Mouse (Mus musculus): ENCODE results near the gene Gm10277. TPM values are rescaled to one million over a fixed set of nuclear protein-coding genes. Genes with fewer than 3 reads are reported as not detected.

The Gm10277 gene
- polyA plus RNA-seq, 1 experiment from 2014 or later: 0.89 TPM

DNA sequence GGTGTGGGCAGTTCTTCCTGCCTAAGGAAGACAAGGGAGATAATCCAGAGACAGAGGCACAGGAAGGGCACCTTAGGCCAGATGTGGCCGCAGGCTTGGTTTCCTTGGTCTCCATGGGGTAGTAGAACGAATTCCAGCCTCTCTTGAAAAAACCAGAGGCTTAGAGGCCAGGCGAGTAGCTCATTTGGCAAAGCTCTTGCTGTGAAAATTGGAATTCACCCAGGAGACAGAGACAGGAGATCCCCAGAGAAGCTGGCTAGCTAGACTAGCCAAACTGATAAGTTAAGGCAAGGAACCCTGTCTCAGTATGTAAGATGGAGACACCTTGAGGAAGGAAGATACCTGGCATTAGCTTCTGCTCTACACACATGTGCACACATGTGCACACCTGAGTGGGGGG, 38.8 kb upstream of the Gm10277 start:
- no peak overlapping the region for H3K4me3 ChIP-seq (ENCODE audit: low read length)
- H3K27ac ChIP-seq (ENCODE audit: low read length): no peak overlapping the region
- ATAC-seq: no peak
- H3K36me3 ChIP-seq (ENCODE audit: control insufficient read depth, insufficient read depth, low read length): peaks cover 24% of the 10 kb centered on the region
- no peaks in the 10 kb centered on the region for H3K27me3 ChIP-seq (replicated peaks; ENCODE audit: control insufficient read depth, insufficient read depth, low read length)
- H3K4me2 ChIP-seq (ENCODE audit: low read depth, low read length): no peak overlapping the region
- WGBS: 49% methylated on average over 3 of the region's 3 CpGs
- no peaks in the 10 kb centered on the region for H3K9me3 ChIP-seq (ENCODE audit: control insufficient read depth, low read length)
- H3K4me1 ChIP-seq (ENCODE audit: control insufficient read depth, insufficient read depth, low read length): peaks cover 4% of the 10 kb centered on the region; the same call in 1 of the 2 replicates
- no peak overlapping the region for H3K9ac ChIP-seq (ENCODE audit: low read depth, low read length)

DNA sequence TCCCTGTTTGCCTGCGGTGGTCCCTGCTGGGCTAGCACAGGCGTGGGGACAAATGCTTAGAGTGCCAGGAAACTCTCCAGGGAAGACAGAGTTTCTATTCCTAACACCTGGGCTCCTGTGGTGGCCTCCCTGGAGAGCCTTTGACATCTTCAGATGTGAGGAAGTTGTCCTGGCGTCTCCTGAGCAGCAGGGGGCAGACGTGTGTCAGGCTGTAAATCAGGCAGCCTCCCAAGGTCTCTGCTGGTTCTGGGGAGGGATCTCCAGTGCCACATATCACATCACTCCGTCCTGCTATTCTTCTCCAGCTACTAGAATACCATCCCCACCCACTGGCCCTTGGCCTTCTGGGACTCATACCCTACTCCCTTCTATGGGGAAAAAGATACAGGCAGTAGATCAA, 38.3 kb upstream of the Gm10277 start:
- WGBS: 7% methylated on average over 5 of the region's 5 CpGs
- ATAC-seq: no peak
- H3K36me3 ChIP-seq (ENCODE audit: control insufficient read depth, insufficient read depth, low read length): peaks cover 24% of the 10 kb centered on the region

DNA sequence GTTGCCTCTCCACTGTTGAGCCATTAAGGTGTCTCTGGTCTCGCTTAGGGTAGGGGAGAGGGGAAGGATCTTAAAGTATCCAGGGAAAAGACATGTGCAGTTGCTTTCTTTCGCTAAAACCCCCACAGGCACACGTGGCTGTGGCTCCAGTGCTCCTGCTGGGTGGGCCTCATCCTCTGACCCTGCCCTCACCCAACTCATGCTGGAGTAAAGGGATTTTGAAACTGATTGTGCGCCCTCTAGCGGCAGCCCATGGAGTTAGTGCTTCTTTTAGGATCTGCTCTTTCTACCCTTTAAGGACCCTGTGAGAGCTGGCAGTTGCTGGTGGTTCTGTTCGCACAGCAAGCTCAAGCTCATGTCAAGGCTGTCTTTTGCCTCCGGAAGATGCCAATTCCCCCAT, 35.2 kb upstream of the Gm10277 start:
- no peak for ATAC-seq
- no peak overlapping the region for H3K27ac ChIP-seq (ENCODE audit: low read length)
- no peak overlapping the region for H3K4me3 ChIP-seq (ENCODE audit: low read length)
- H3K36me3 ChIP-seq (ENCODE audit: control insufficient read depth, insufficient read depth, low read length): peaks cover 22% of the 10 kb centered on the region
- no peaks in the 10 kb centered on the region for H3K9me3 ChIP-seq (ENCODE audit: control insufficient read depth, low read length)
- 22% methylated on average over 7 of the region's 7 CpGs for WGBS
- no peak overlapping the region for H3K4me2 ChIP-seq (ENCODE audit: low read depth, low read length)
- H3K9ac ChIP-seq (ENCODE audit: low read depth, low read length): no peak overlapping the region
- H3K4me1 ChIP-seq (ENCODE audit: control insufficient read depth, insufficient read depth, low read length): peaks cover 4% of the 10 kb centered on the region; the same call in 1 of the 2 replicates
- no peaks in the 10 kb centered on the region for H3K27me3 ChIP-seq (replicated peaks; ENCODE audit: control insufficient read depth, insufficient read depth, low read length)

More for the DNA sequence above, 38.3 kb upstream of the Gm10277 start:
- Histone ChIP-seq H3K4me1 (ENCODE audit: control insufficient read depth, insufficient read depth, low read length) (peaks cover 4% of the 10 kb centered on the region; the same call in 1 of the 2 replicates), H3K4me3 (ENCODE audit: low read length) (no peak overlapping the region), H3K4me2 (ENCODE audit: low read depth, low read length) (no peak overlapping the region), H3K27ac (ENCODE audit: low read length) (no peak overlapping the region), H3K27me3 (replicated peaks; ENCODE audit: control insufficient read depth, insufficient read depth, low read length) (no peaks in the 10 kb centered on the region), H3K9ac (ENCODE audit: low read depth, low read length) (no peak overlapping the region), H3K9me3 (ENCODE audit: control insufficient read depth, low read length) (no peaks in the 10 kb centered on the region)

DNA sequence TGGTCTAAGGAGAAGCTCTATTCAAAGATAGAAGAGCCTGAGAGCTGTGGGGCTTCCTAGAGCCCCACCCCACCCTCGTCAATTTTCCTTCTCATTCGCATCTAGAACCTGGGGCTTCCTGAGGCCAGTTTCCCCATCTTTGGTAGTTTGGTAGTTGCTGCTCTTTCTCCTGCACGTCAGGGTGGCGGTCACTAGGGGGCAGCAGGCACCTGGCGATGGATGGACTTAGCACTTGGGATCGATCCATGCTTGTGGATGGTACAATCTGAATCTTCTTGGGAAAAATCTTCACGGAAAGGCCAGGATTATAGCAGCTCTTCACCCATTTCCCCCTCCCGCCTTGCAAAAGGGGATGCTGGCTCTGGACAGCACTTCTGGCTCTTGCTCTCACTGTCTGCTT, 34.1 kb upstream of the Gm10277 start:
- 22% methylated on average over 8 of the region's 8 CpGs for WGBS
- ATAC-seq: no peak; the same call in 1 of the 2 replicates

DNA sequence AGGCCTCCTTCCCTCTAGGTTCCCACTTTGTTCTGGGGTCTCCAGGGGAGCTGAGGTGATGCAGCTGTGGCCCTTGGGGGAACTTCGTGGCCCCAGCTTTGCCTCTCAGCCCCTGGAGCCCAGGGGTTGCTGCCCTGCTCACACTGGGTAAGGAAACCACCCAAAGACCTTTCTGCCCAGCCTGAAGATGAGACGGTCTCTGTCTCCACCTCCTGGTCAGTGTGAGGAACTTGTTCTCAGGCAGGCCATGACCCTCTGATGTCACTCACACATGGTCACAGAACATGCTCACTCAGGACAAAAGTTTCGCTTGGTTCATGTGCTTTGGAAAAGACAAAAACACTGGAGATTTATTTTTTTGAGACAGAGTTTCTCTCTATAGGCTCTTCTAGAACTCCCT, 28.5 kb upstream of the Gm10277 start:
- Histone ChIP-seq H3K27ac (ENCODE audit: low read length) (no peak overlapping the region), H3K9ac (ENCODE audit: low read depth, low read length) (no peak overlapping the region), H3K27me3 (replicated peaks; ENCODE audit: control insufficient read depth, insufficient read depth, low read length) (no peaks in the 10 kb centered on the region), H3K36me3 (ENCODE audit: control insufficient read depth, insufficient read depth, low read length) (0 out of 2 replicates have a peak, but pooled peaks cover 7% of the 10 kb centered on the region), H3K4me3 (ENCODE audit: low read length) (no peak overlapping the region), H3K4me1 (ENCODE audit: control insufficient read depth, insufficient read depth, low read length) (no peaks in the 10 kb centered on the region), H3K9me3 (ENCODE audit: control insufficient read depth, low read length) (no peaks in the 10 kb centered on the region), H3K4me2 (ENCODE audit: low read depth, low read length) (no peak overlapping the region)
- WGBS: 29% methylated on average over 3 of the region's 3 CpGs
- peak; percentile 49; the same call in 1 of the 2 replicates for ATAC-seq

More for the DNA sequence above, 34.1 kb upstream of the Gm10277 start:
- no peak overlapping the region for H3K27ac ChIP-seq (ENCODE audit: low read length)
- no peaks in the 10 kb centered on the region for H3K9me3 ChIP-seq (ENCODE audit: control insufficient read depth, low read length)
- H3K36me3 ChIP-seq (ENCODE audit: control insufficient read depth, insufficient read depth, low read length): peaks cover 20% of the 10 kb centered on the region; the same call in 1 of the 2 replicates
- H3K4me1 ChIP-seq (ENCODE audit: control insufficient read depth, insufficient read depth, low read length): no peaks in the 10 kb centered on the region
- no peaks in the 10 kb centered on the region for H3K27me3 ChIP-seq (replicated peaks; ENCODE audit: control insufficient read depth, insufficient read depth, low read length)
- no peak overlapping the region for H3K4me2 ChIP-seq (ENCODE audit: low read depth, low read length)
- no peak overlapping the region for H3K9ac ChIP-seq (ENCODE audit: low read depth, low read length)
- no peak overlapping the region for H3K4me3 ChIP-seq (ENCODE audit: low read length)

DNA sequence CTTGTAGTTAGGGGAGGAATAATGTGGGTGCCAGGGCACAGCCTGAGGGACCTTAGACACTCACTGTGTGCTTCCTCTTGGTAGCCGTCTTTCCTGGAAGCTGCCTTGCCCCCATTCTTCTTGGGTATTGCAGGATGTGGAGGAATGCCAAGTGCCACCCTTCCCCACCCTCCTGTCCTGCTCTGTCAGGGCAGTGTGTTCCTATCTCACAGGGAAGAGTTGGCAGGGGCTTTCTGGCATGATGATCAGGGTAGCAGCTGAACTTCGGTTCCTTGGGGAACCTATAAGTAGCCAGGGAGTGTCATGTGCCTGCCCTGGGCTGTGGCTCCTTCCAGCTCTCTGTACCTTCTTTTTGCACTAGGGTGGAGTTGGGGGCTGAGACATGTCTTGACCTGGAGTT, 26.4 kb upstream of the Gm10277 start:
- WGBS: 72% methylated on average over 2 of the region's 2 CpGs
- ATAC-seq: no peak
- Histone ChIP-seq H3K4me1 (ENCODE audit: control insufficient read depth, insufficient read depth, low read length) (no peaks in the 10 kb centered on the region), H3K27me3 (replicated peaks; ENCODE audit: control insufficient read depth, insufficient read depth, low read length) (no peaks in the 10 kb centered on the region), H3K4me2 (ENCODE audit: low read depth, low read length) (no peak overlapping the region), H3K9me3 (ENCODE audit: control insufficient read depth, low read length) (no peaks in the 10 kb centered on the region), H3K27ac (ENCODE audit: low read length) (no peak overlapping the region), H3K9ac (ENCODE audit: low read depth, low read length) (no peak overlapping the region), H3K36me3 (ENCODE audit: control insufficient read depth, insufficient read depth, low read length) (0 out of 2 replicates have a peak, but pooled peaks cover 7% of the 10 kb centered on the region), H3K4me3 (ENCODE audit: low read length) (no peak overlapping the region)

DNA sequence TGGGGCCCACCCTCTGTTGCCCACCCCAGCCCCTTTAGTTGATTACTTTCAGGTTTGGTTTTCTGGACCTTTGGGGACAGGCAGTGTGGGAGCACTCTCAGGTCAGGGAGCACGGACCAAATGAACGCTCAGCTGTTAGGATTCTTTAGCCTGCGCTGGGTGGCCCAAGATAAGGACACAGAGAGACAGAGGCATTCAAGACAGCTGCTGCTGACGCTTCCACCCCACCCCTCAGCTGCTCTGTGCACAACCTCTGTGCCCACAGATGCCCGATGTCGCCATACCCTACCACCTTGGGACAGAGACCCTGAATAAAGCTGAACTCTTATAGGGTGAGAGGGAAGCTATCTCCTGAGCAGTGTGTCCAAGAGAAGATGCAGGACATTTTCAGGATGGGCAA, 22.5 kb upstream of the Gm10277 start:
- Histone ChIP-seq H3K9me3 (ENCODE audit: control insufficient read depth, low read length) (no peaks in the 10 kb centered on the region), H3K4me1 (ENCODE audit: control insufficient read depth, insufficient read depth, low read length) (no peaks in the 10 kb centered on the region), H3K27me3 (replicated peaks; ENCODE audit: control insufficient read depth, insufficient read depth, low read length) (no peaks in the 10 kb centered on the region), H3K36me3 (ENCODE audit: control insufficient read depth, insufficient read depth, low read length) (no peaks in the 10 kb centered on the region), H3K4me3 (ENCODE audit: low read length) (no peak overlapping the region), H3K27ac (ENCODE audit: low read length) (no peak overlapping the region), H3K9ac (ENCODE audit: low read depth, low read length) (no peak overlapping the region), H3K4me2 (ENCODE audit: low read depth, low read length) (no peak overlapping the region)
- 86% methylated on average over 6 of the region's 6 CpGs for WGBS
- no peak for ATAC-seq

DNA sequence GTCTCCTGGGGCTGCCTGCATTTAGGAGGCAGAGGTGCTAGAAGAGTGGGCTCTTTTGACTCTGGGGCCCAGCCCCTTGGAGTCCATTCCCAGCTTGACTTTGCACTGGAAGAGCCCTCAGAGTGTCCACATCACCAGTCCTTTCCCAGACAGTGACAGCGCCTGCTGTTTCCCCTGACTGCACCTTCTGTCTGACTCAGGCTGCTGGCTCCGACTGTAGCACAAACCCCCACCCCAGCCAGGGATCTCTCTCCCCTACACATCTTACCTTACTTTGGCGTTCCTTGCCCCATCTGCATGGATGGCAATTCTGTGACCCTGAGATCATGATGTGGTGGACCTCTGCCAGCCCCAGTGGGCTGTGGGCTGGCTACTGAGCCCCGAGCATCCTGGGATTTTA, 21.7 kb upstream of the Gm10277 start:
- no peaks in the 10 kb centered on the region for H3K9me3 ChIP-seq (ENCODE audit: control insufficient read depth, low read length)
- no peak for ATAC-seq
- WGBS: 79% methylated on average over 4 of the region's 4 CpGs

DNA sequence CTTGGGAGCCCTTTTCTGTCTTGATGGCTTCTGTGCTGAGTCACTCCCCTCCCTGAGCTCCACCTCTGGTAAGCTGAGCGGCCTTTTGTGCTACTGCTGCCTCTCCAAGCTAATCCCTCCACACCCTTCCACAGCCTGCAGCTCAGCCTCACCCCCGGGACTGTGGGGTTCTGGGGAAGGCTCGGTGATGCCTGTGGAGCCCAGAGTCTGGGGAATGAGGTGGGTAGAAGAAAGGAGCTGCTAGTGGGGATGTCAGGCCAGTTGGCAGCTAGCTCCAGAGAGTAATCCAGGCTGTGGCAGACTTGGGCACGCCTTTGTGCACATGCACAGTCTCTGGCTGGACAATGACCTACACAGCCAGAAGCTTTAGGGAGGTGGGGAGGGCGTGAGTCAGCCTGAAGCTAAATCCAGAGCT, 20.5 kb upstream of the Gm10277 start:
- 48% methylated on average over 5 of the region's 5 CpGs for WGBS
- H3K27me3 ChIP-seq (replicated peaks; ENCODE audit: control insufficient read depth, insufficient read depth, low read length): no peaks in the 10 kb centered on the region
- H3K4me2 ChIP-seq (ENCODE audit: low read depth, low read length): no peak overlapping the region
- ATAC-seq: 0 out of 2 replicates have a peak, but pooled peaks have one; percentile 18
- H3K4me1 ChIP-seq (ENCODE audit: control insufficient read depth, insufficient read depth, low read length): no peaks in the 10 kb centered on the region
- H3K9ac ChIP-seq (ENCODE audit: low read depth, low read length): no peak overlapping the region
- H3K36me3 ChIP-seq (ENCODE audit: control insufficient read depth, insufficient read depth, low read length): no peaks in the 10 kb centered on the region
- no peak overlapping the region for H3K4me3 ChIP-seq (ENCODE audit: low read length)
- no peaks in the 10 kb centered on the region for H3K9me3 ChIP-seq (ENCODE audit: control insufficient read depth, low read length)
- no peak overlapping the region for H3K27ac ChIP-seq (ENCODE audit: low read length)

More for the DNA sequence above, 21.7 kb upstream of the Gm10277 start:
- Histone ChIP-seq H3K9ac (ENCODE audit: low read depth, low read length) (no peak overlapping the region), H3K27me3 (replicated peaks; ENCODE audit: control insufficient read depth, insufficient read depth, low read length) (no peaks in the 10 kb centered on the region), H3K27ac (ENCODE audit: low read length) (no peak overlapping the region), H3K36me3 (ENCODE audit: control insufficient read depth, insufficient read depth, low read length) (no peaks in the 10 kb centered on the region), H3K4me3 (ENCODE audit: low read length) (no peak overlapping the region), H3K4me2 (ENCODE audit: low read depth, low read length) (no peak overlapping the region), H3K4me1 (ENCODE audit: control insufficient read depth, insufficient read depth, low read length) (no peaks in the 10 kb centered on the region)

DNA sequence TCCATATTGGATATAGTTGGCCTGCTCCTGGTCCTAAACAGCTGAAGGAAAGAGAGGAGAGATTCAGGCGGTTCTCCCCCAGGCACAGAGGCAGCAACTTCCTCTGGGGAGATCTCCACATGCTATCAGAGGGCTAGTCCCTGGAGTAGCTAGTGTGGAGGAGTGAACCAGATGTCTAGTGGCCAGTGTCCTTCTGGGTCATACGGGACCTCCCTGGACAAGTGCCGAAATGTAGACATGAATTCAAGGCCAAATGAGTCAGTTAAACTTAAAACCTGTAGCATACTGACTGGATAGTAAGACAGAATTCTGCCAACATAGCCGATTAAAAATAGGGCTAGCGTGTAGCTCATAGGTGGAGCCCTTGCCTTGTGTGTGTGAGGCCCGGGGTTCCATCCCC, 19.3 kb upstream of the Gm10277 start:
- Histone ChIP-seq H3K4me1 (ENCODE audit: control insufficient read depth, insufficient read depth, low read length) (peaks cover 3% of the 10 kb centered on the region; the same call in 1 of the 2 replicates), H3K36me3 (ENCODE audit: control insufficient read depth, insufficient read depth, low read length) (no peaks in the 10 kb centered on the region), H3K9me3 (ENCODE audit: control insufficient read depth, low read length) (no peaks in the 10 kb centered on the region), H3K27me3 (replicated peaks; ENCODE audit: control insufficient read depth, insufficient read depth, low read length) (no peaks in the 10 kb centered on the region), H3K4me3 (ENCODE audit: low read length) (no peak overlapping the region), H3K27ac (ENCODE audit: low read length) (no peak overlapping the region), H3K4me2 (ENCODE audit: low read depth, low read length) (no peak overlapping the region), H3K9ac (ENCODE audit: low read depth, low read length) (no peak overlapping the region)
- ATAC-seq: no peak
- 85% methylated on average over 6 of the region's 6 CpGs for WGBS

All from intestine, embryonic 16.5 days (tissue).